Mouse (Mus musculus): ENCODE measurements around the gene Zfp867. TPM values are rescaled to one million over a fixed set of nuclear protein-coding genes. Genes with fewer than 3 reads are reported as not detected.

The Zfp867 gene
- polyA plus RNA-seq, 2 experiments = 0.51 to 1.5 TPM

DNA sequence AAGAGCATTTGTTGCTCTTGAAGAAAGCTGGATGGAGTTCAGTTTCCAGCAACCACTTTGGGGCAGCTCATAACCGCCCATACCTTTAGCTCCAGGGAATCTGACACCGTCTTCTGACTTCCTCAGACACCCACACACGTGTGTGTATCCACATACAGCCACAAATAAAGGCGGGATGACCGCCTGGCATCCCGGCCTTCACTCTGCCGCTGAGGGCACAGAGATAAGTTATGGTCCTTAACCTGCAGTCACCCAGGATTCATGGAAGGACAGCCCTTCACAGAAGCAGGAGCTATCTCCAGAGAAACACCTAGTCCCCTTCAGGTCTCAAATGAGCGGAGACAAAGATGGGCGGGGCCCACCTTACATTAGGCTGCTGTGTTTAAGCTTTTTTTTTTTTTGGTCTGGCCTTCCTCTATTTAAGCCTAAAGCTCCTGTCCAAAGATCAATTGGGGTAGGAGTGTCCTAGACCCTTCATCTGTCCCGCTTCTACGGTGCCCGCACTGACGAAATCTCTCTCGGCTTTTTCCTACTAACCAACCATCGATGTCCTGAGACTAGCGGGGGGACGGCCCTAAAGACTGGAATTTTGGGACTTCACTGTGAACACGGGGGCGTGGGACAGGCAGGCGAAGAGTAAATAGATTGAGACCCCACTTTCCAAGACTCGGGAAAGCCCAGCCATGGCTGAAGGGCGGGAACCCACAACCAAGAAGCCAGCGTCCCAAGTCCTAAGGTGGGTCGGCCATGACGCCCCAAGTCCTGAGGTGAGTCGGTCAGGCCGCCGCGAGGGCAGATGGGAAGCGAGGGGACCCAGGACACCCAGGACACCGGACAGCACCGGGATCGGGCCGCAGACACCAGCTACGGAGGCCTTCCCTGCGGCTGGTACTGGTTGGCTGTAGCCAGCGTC, 605 bp downstream of the Zfp867 start:
- peak; percentile 57 for ATAC-seq (ENCODE audit: insufficient read depth)
- peak overlapping the region; percentile 73 for H3K4me2 ChIP-seq (ENCODE audit: low read depth)
- WGBS (ENCODE audit: insufficient replicate concordance) = 9% methylated on average over 37 of the region's 37 CpGs

DNA sequence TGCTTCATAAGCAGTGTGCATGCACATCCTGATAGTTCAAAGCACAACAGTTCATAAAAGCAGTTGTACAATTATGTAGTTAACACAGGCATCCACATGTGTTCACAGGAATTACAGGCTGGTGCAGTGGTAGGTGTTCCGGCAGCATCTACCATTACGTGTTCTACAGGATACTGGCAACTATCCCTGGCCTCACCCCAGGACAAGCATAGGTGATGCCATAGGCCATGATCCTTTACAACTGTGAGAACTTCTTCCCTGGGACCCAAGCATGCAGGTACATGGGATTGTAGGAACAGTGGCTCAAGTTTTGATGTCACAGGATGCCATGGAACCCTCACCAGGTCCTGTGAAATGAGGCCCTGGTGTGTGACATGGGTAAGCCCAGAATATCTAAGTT, 11.8 kb downstream of the Zfp867 start:
- no peak for ATAC-seq (ENCODE audit: insufficient read depth)
- TF ChIP-seq EP300 (IDR thresholded peaks at IDR 0.05; ENCODE audit: low read depth) = no peak
- no peak for TF ChIP-seq CTCF (IDR thresholded peaks at IDR 0.05; ENCODE audit: low read depth)
- Histone ChIP-seq H3K36me3 (replicated peaks; ENCODE audit: control insufficient read depth, insufficient read depth, low read depth) (peaks cover 11% of the 10 kb centered on the region), H3K9me3 (ENCODE audit: control insufficient read depth, low read length) (peaks cover 8% of the 10 kb centered on the region), H3K27ac (no peak overlapping the region), H3K4me3 (ENCODE audit: insufficient read depth in 1 of 2, low read depth in 2 of 2, low read length in 2 of 2) (no peak overlapping the region), H3K9ac (replicated peaks) (no peak overlapping the region), H3K4me2 (ENCODE audit: low read depth) (no peak overlapping the region), H3K4me1 (replicated peaks; ENCODE audit: control insufficient read depth in 2 of 2, insufficient read depth in 2 of 2, low read length in 1 of 2) (no peaks in the 10 kb centered on the region), H3K27me3 (ENCODE audit: control insufficient read depth, insufficient read depth, low read length) (no peaks in the 10 kb centered on the region)
- 84% methylated on average over 2 of the region's 2 CpGs for WGBS (ENCODE audit: insufficient replicate concordance)
- DNase-seq (ENCODE audit: low read depth in 3 of 3, low spot score in 3 of 3) = no peak

More for the DNA sequence above, 605 bp downstream of the Zfp867 start:
- no peak for TF ChIP-seq EP300 (IDR thresholded peaks at IDR 0.05; ENCODE audit: low read depth)
- TF ChIP-seq CTCF (IDR thresholded peaks at IDR 0.05; ENCODE audit: low read depth) = no peak
- H3K9ac ChIP-seq (replicated peaks) = peak overlapping the region; percentile 63
- DNase-seq (ENCODE audit: low read depth in 3 of 3, low spot score in 3 of 3) = no peak
- no peaks in the 10 kb centered on the region for H3K9me3 ChIP-seq (ENCODE audit: control insufficient read depth, low read length)
- peak overlapping the region; percentile 65 to 98 for H3K4me3 ChIP-seq (ENCODE audit: insufficient read depth in 1 of 2, low read depth in 2 of 2, low read length in 2 of 2)
- no peak overlapping the region for H3K27ac ChIP-seq
- no peaks in the 10 kb centered on the region for H3K27me3 ChIP-seq (ENCODE audit: control insufficient read depth, insufficient read depth, low read length)
- H3K36me3 ChIP-seq (replicated peaks; ENCODE audit: control insufficient read depth, insufficient read depth, low read depth) = no peaks in the 10 kb centered on the region
- H3K4me1 ChIP-seq (replicated peaks; ENCODE audit: control insufficient read depth in 2 of 2, insufficient read depth in 2 of 2, low read length in 1 of 2) = peaks cover 0 to 6% of the 10 kb centered on the region in 2 experiments; a peak in 2 of 4 replicates

DNA sequence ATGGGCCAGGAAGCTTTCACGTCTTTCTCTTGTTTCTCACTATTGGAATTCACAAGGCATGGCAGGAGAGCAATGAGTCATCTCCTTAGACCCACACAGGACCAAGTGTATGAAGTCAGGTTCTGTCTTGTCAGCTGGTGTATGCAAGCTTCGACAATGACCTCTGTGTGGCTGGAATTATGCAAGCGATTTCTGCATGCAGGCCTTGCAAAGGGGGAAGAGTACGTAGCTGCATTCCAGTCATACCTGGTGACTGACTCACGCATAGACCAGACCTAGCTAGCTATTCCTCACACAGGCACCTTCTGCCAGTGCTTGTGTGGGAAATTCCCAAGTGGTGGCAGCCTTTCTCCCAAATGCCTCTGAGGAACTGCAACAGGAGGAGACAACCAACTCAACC, 13.3 kb downstream of the Zfp867 start:
- Histone ChIP-seq H3K4me3 (ENCODE audit: insufficient read depth in 1 of 2, low read depth in 2 of 2, low read length in 2 of 2) (no peak overlapping the region), H3K27me3 (ENCODE audit: control insufficient read depth, insufficient read depth, low read length) (no peaks in the 10 kb centered on the region), H3K4me2 (ENCODE audit: low read depth) (no peak overlapping the region), H3K9me3 (ENCODE audit: control insufficient read depth, low read length) (peaks cover 8% of the 10 kb centered on the region), H3K9ac (replicated peaks) (no peak overlapping the region), H3K4me1 (replicated peaks; ENCODE audit: control insufficient read depth in 2 of 2, insufficient read depth in 2 of 2, low read length in 1 of 2) (no peaks in the 10 kb centered on the region), H3K36me3 (replicated peaks; ENCODE audit: control insufficient read depth, insufficient read depth, low read depth) (peaks cover 22% of the 10 kb centered on the region), H3K27ac (no peak overlapping the region)
- ATAC-seq (ENCODE audit: insufficient read depth) (no peak), DNase-seq (ENCODE audit: low read depth in 3 of 3, low spot score in 3 of 3) (no peak)
- TF ChIP-seq CTCF (IDR thresholded peaks at IDR 0.05; ENCODE audit: low read depth) (no peak), EP300 (IDR thresholded peaks at IDR 0.05; ENCODE audit: low read depth) (no peak)
- 44% methylated on average over 5 of the region's 5 CpGs for WGBS (ENCODE audit: insufficient replicate concordance)

DNA sequence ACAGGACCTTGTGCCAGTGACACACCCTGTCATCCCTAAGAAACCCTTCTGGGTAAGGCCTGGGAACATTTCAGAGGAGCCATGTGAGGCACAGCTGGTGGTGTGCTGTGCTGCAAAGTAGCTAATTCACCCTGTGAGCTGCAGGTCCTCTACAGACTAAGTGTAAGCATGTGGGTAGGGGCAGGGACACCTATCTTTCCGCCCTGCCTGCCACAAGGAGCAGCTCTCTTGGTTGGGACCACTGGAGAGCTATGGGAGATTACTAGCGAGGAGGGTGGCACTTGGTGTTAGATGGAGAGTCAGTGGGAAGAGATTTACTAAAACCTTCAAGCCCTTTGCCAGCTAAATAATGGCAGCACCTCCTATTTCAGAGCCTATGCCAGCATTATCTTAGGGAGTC, 15.4 kb downstream of the Zfp867 start:
- Histone ChIP-seq H3K9me3 (ENCODE audit: control insufficient read depth, low read length) (no peaks in the 10 kb centered on the region), H3K4me1 (replicated peaks; ENCODE audit: control insufficient read depth in 2 of 2, insufficient read depth in 2 of 2, low read length in 1 of 2) (no peaks in the 10 kb centered on the region), H3K27me3 (ENCODE audit: control insufficient read depth, insufficient read depth, low read length) (no peaks in the 10 kb centered on the region), H3K9ac (replicated peaks) (no peak overlapping the region), H3K4me2 (ENCODE audit: low read depth) (no peak overlapping the region), H3K4me3 (ENCODE audit: insufficient read depth in 1 of 2, low read depth in 2 of 2, low read length in 2 of 2) (no peak overlapping the region), H3K36me3 (replicated peaks; ENCODE audit: control insufficient read depth, insufficient read depth, low read depth) (peaks cover 18% of the 10 kb centered on the region), H3K27ac (no peak overlapping the region)
- ATAC-seq (ENCODE audit: insufficient read depth) = no peak
- 72% methylated on average over 2 of the region's 2 CpGs for WGBS (ENCODE audit: insufficient replicate concordance)
- TF ChIP-seq CTCF (IDR thresholded peaks at IDR 0.05; ENCODE audit: low read depth) = no peak
- TF ChIP-seq EP300 (IDR thresholded peaks at IDR 0.05; ENCODE audit: low read depth) = no peak
- no peak for DNase-seq (ENCODE audit: low read depth in 3 of 3, low spot score in 3 of 3)

DNA sequence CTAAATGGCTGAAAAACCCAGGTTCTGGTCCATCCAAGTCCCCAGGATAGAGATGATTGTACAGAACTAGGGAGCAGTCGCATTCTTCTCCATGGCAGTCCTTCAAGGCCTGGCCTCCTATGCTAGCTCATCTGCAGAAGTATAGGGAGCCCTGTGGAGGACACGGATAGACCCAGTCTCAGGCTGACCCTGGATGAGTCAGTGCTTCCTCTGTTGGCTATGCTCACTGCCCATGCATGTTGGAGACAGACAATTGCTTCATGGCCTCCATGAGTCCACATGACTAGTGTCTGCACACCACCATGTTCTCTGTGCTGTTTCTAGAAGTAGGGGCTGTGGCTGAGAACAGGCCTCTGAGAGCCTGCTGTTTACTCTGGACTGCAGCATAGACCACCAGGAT, 15.9 kb downstream of the Zfp867 start:
- no peak for DNase-seq (ENCODE audit: low read depth in 3 of 3, low spot score in 3 of 3)
- Histone ChIP-seq H3K4me3 (ENCODE audit: insufficient read depth in 1 of 2, low read depth in 2 of 2, low read length in 2 of 2) (no peak overlapping the region), H3K36me3 (replicated peaks; ENCODE audit: control insufficient read depth, insufficient read depth, low read depth) (peaks cover 18% of the 10 kb centered on the region), H3K4me2 (ENCODE audit: low read depth) (no peak overlapping the region), H3K27me3 (ENCODE audit: control insufficient read depth, insufficient read depth, low read length) (no peaks in the 10 kb centered on the region), H3K9me3 (ENCODE audit: control insufficient read depth, low read length) (no peaks in the 10 kb centered on the region), H3K27ac (no peak overlapping the region), H3K9ac (replicated peaks) (no peak overlapping the region), H3K4me1 (replicated peaks; ENCODE audit: control insufficient read depth in 2 of 2, insufficient read depth in 2 of 2, low read length in 1 of 2) (peaks cover 0 to 2% of the 10 kb centered on the region in 2 experiments; a peak in 1 of 4 replicates)
- TF ChIP-seq CTCF (IDR thresholded peaks at IDR 0.05; ENCODE audit: low read depth) (no peak), EP300 (IDR thresholded peaks at IDR 0.05; ENCODE audit: low read depth) (no peak)
- no peak for ATAC-seq (ENCODE audit: insufficient read depth)
- WGBS (ENCODE audit: insufficient replicate concordance) = 77% methylated on average over 2 of the region's 2 CpGs
